Mouse (Mus musculus) lung, postnatal 36 days (tissue): Measurements from ENCODE around the gene Rfx5.
A peak's percentile ranks its signal among the peaks of the same experiment; 100 is the strongest.
"Not testable (repeated sequence)": the region's sequence is repeated elsewhere in the genome, so short reads cannot be mapped to it uniquely, and the experiment has no call there.

Experiments
- DNase-seq: peaks from one replicate; pipeline ENCODE4 v3.0.0; 2022; ENCODE audit warnings: mixed read lengths

Rfx5 gene

GRCm38 (mm10) chr3:94937194-94937593, 16.7 kb upstream of the Rfx5 start:
- not testable (repeated sequence) for DNase-seq

DNA sequence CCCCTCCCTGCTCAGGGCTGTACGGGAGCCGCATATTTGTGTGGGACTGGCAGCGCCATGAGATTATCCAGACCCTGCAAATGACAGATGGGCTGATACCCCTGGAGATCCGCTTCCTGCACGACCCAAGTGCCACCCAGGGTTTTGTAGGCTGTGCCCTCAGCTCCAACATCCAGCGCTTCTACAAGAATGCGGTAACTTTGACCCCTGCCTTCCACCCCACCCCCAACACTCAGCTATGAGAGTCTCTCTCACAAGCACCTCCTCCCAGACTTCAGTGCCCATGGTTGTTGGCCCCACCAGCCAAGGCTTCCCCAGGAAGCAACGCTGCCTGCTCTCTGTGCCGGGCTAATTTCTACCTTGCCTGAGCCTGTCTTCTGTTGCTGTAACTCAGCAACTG, 13.8 kb upstream of the Rfx5 start:
- peak; percentile 57 for DNase-seq

DNA sequence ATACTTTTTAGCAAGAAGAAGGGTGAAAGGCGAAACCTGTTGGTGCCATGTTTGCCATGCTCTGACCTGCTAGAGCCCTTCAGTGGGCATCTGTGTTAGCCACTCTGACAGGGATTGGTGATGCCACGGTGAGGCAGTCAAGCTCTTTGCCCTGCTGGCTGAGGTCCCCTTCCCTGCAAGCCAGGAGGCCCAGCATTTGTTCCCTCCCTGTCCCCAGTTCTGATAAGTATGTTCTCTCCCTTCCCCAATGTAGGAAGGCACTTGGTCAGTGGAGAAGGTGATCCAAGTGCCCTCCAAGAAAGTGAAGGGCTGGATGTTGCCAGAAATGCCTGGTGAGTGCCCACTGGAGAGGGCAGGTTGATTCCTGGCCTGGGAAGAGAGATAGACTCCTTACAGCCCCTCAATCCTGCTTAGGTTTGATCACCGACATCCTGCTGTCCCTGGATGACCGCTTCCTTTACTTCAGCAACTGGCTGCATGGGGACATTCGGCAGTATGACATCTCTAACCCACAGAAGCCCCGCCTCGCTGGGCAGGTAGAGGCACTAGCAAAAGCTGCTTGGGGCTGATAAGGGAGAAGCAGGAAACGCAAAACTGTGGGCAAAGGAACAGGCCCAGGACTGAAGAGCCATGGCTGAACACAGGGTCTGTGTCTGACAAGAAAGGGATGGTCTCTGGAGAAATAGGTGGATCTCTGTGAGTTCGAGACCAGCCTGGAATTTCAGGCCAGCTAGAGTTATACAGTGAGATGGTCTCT, 11.5 kb upstream of the Rfx5 start:
- DNase-seq: not testable (repeated sequence)

- DNase-seq: not testable (repeated sequence)
Observed at GRCm38 (mm10) chr3:94943706-94944105, 10.2 kb upstream of the Rfx5 start.

DNA sequence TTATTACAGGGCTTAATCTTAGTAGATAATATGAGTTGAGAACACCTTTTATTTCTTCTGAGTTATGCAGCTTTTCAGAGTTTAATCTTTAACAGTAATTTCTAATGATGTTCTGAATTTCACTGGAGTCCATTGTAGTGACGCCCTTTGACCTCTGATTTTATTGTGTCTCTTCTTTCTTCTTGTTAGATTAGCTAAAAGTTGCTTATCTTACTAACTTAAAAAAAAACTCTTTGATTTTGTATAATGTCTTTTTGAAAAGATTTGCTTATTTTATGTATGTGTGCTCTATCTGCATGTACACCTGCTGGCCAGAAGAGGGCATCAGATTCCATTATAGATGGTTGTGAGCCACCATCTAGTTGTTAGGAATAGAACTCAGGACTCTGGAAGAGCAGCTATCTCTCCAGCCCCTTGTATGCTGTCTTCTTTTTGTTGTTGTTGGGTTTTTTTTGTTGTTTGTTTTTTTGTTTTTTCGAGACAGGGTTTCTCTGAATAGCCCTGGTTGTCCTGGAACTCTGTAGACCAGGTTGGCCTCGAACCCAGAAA, 5.7 kb upstream of the Rfx5 start:
- peak; percentile 49 for DNase-seq

GRCm38 (mm10) chr3:94949645-94950044, 4.2 kb upstream of the Rfx5 start:
- DNase-seq: peak; percentile 49

GRCm38 (mm10) chr3:94952806-94953205, 1.1 kb upstream of the Rfx5 start:
- peak; percentile 90 for DNase-seq

GRCm38 (mm10) chr3:94953384-94953763, 501 bp upstream of the Rfx5 start:
- no peak for DNase-seq

GRCm38 (mm10) chr3:94958295-94958694, 4.4 kb downstream of the Rfx5 start:
- DNase-seq: no peak

DNA sequence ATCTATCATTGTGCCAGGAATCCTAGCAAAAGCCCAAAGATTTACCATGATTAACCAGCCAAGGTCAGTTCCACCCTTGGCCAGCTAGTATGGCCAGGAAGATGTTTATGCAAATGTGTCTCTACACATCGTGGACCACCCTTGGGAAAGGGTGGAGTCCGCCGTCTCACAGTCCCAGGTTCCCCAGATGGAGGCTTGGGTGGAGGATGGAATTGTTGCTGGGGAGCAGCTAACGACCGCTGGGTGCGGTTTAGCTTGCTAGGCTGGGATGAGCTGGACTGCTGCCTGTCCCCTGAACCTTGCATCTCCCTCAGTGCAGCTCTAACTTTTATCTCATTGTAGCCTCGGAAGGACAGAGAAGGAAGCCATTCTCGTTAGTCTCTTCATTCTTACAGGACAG, 6.0 kb downstream of the Rfx5 start:
- DNase-seq: no peak

DNA sequence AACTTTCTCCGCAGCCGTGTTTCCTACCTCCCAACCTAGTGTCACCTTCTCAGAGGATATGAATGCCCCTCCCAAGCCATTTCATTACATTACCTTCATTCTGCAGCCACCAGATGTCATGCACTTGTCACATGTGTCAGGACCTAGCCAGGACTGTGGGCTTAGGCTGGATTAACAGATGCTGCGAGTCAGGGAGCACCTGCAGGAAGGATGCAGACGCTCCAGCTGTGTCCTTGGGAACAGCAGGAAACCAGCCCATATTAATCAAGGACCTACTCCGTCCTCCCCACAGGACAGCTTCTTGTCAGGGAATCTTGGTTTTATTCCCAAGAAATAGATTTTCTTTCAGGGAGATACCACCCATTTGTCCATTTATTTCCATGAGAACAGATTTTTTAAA, 6.4 kb downstream of the Rfx5 start:
- no peak for DNase-seq

- DNase-seq: no peak
Observed at GRCm38 (mm10) chr3:94964989-94965388, 11.1 kb downstream of the Rfx5 start.

DNA sequence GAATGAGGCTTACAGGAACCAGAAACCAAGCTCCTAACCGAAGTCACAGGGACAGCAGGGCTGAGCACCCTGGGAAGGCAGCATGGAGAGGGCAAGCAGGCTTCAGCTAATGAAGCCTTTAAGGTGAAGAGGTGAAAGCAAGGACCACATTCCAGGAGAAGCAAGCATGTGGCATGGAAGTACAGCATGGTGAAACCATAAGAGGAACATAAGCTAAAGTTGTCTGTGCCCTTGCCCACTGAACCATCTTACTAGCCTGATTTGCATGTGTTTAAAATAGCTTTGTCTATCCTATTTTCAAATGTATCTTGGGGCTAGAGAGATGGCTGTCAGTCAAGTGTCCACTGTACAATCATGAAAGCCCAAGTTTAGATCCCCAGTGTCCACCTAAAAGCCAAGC, 12.0 kb downstream of the Rfx5 start:
- no peak for DNase-seq

DNA sequence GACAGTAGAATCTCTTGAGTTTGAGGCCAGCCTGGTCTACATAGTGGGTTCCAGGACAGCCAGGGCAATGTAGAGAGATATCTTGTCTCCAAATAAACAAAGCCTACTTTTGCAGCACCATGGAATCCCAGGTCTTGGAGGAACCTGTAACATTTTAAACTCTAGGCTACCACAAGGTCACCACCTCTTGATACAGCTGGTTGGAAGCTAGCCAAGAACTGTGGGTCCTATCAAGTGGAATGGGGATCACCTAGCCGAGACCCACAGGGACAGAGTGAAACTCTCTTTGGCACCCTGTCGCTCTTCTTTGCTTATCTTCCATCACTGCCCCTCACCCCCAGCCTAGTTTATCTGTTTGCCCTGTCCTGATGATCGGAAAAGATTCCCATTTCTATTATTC, 18.7 kb downstream of the Rfx5 start:
- DNase-seq: no peak

GRCm38 (mm10) chr3:94973620-94974019, 19.7 kb downstream of the Rfx5 start:
- DNase-seq: no peak

GRCm38 (mm10) chr3:94974026-94974527, 20.2 kb downstream of the Rfx5 start:
- no peak for DNase-seq

DNA sequence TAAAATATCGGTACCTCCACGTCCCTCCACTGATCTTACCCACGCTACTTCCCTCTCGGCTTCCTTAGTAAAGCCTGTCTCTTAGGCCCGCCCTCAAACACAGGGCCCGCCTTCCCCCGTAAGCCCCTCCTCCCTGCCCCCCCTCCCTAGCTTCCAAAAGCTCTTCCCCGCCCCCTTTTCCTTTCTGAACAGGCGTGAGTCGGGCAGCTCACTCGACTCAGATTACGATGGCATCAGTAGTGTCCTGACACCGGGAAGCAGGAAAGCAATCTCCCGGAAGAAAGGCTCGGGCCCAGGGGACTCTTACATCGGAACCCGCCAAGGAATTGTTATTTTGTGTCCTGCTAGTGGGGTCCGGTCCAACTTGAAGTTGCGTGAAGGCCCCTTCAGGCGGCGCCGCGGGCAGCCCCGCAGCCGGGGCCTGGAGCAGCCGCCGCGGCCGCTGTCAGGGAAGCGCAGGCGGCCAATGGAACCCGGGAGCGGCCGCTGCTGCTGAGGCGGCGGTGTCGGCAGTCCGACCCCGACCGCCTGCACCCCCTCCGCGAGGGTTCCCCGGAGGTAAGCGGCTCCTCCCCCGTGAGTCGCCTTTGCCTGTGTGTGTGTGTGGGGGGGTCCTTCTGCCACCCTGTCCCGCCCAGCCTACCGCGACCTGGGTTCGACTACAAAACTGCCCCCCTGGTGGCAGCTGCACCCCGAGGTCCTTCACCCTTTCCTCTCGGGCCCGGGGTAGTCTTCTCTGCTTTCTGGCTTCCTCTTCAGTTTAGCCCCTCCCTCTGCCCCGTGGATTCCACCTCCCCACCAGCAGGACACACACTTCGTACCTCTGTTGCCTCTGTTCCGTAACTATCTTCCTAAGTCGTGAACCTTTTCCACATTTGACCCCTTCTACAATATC, 20.9 kb downstream of the Rfx5 start, which contains the start of gene Pi4kb:
Gene Pi4kb, plus strand, starts transcription at position 204 of the 895 bp plus-strand sequence.
- DNase-seq: peak; percentile 95

DNA sequence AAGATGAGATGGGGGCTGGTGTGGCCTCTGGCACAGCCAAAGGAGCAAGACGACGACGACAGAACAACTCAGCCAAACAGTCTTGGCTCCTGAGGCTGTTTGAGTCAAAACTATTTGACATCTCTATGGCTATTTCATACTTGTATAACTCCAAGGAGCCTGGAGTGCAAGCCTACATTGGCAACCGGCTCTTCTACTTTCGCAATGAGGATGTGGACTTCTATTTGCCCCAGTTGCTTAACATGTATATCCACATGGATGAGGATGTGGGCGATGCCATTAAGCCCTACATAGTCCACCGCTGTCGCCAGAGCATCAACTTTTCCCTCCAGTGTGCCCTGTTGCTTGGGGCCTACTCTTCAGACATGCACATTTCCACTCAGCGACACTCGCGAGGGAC, 30.4 kb downstream of the Rfx5 start:
- peak; percentile 75 for DNase-seq

- no peak for DNase-seq
Observed at GRCm38 (mm10) chr3:94985513-94985912, 31.6 kb downstream of the Rfx5 start.

DNA sequence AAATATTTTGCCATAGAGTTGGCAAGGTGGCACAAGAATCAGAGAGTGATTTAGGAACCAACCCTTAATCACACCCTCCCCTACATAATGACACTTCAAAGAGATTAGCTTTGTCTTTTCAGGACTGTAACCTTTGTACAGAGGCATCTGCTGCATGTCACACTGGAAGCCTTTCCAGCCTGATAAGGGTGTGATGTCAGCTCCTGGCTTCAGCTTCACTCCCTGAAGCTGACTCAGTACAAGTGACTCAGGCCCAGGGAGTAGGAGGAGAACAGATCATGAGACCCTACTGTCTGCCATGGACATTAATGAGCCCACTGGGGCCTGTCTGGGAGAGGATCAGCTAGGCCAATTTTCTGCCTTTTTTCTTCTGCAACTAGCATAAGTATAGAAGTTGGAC, 33.7 kb downstream of the Rfx5 start:
- peak; percentile 67 for DNase-seq

- peak; percentile 12 for DNase-seq
Observed at GRCm38 (mm10) chr3:94989159-94989761, 35.4 kb downstream of the Rfx5 start.

GRCm38 (mm10) chr3:94996946-94997345, 43.1 kb downstream of the Rfx5 start:
- DNase-seq: peak; percentile 93

GRCm38 (mm10) chr3:95002569-95002968, 48.7 kb downstream of the Rfx5 start:
- DNase-seq: no peak
